Mouse (Mus musculus) cerebellum, postnatal 4 days (tissue): Measurements from ENCODE around the gene Actr1a.

Experiments
- DNase-seq, 2 experiments: peaks; one replicate each; pipeline ENCODE4 v3.0.0; 2022; ENCODE audit warnings: low spot score in 2 of 2, mixed read lengths in 1 of 2

Actr1a gene

GRCm38 (mm10) chr19:46350168-46350932, 45.2 kb downstream of the Actr1a start, which contains the start of gene 2310034G01Rik:
Gene 2310034G01Rik, minus strand, starts transcription at chr19:46350302.
- no peak for DNase-seq

GRCm38 (mm10) chr19:46349550-46349949, 46.0 kb downstream of the Actr1a start:
- DNase-seq, result no peak

GRCm38 (mm10) chr19:46348761-46349458, 46.6 kb downstream of the Actr1a start:
- peak; percentile 66 to 83 for DNase-seq

- DNase-seq, result no peak
These were observed 47.4 kb downstream of the Actr1a start for GRCm38 (mm10) chr19:46347936-46348668.

DNA sequence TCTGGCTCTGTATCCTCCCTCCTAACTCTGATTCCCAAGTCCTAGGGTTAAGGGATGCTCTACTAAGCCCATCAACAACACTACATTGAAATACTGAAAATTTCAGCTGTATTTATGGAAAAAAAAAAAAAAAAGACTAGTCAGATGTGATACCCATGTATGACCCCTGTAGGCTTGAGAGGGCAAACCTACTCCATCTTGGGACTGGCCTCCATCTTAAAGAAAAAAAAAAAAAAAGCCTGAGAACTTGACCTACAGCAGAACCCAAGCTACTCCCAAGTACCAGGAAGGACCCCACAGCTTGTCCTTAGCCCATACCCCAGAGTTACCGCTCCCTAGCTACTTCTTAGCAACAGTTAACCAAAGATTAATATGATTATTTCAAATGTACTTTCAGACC, 48.4 kb downstream of the Actr1a start:
- no peak for DNase-seq

DNA sequence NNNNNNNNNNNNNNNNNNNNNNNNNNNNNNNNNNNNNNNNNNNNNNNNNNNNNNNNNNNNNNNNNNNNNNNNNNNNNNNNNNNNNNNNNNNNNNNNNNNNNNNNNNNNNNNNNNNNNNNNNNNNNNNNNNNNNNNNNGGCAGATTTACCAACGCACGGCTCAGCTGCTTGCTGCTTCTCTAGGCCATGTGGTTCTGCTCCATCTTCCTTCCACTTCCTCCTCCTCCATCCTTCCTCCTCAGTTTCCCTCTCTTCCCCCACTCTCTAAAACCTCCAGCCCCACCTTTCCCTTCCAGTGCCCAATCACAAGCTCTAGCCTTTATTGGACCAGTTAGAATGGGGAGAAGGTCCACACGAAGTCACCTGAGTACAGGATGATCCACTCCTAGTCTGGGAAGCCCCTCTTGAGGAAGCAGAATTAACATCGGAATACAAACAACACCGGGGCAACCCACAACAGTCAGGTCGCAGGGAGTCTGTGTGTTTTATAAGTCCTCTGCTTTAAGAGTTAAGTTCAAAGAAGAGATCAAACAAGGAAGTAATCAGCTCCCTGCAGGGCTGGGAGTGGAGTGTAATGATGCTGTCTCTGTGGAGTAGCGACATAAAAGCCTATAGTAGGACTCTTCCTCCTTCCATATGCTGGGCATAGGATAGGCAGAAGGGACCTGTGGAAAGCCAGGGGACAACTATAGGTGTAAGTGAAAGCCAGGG, 50.7 kb downstream of the Actr1a start:
- DNase-seq, result no peak

DNA sequence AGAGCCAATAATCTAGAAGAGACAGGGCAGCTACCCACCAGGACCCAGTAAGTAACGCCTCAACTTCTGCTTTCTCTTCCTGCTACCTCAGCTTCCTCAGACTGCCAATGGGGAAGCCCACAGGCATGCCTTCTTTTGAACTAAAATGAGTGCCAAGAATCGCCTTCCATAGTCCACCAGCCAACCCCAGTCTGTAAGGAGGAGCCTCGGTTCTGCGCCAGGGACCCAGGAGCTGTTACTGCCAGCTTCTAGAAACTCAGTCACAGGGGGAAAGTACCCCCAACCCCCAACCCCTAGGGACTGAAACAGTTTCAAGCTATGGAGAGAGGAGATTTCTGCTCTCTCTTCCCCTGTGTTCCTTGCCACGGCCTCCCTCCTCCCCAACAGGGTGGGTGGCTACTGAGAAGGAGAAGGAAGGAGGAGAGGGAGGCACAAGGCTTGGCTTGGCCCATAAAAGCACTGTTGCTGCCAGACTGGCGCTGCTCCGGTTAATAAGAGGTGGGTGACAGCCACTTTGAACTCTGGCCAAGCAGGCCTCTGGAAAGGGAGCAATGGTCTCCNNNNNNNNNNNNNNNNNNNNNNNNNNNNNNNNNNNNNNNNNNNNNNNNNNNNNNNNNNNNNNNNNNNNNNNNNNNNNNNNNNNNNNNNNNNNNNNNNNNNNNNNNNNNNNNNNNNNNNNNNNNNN, 56.1 kb downstream of the Actr1a start:
- DNase-seq, result peak in 1 of 2 experiments; percentile 59

GRCm38 (mm10) chr19:46338942-46339286, 56.6 kb downstream of the Actr1a start:
- no peak for DNase-seq

GRCm38 (mm10) chr19:46338331-46338936, 57.1 kb downstream of the Actr1a start, which contains the start of gene Cuedc2:
Gene Cuedc2, minus strand, starts transcription at chr19:46338702.
- peak; percentile 94 to 99 for DNase-seq

GRCm38 (mm10) chr19:46337719-46338330, 57.7 kb downstream of the Actr1a start:
- no peak for DNase-seq

- no peak for DNase-seq
These were observed 61.6 kb downstream of the Actr1a start for GRCm38 (mm10) chr19:46333906-46334305.

DNA sequence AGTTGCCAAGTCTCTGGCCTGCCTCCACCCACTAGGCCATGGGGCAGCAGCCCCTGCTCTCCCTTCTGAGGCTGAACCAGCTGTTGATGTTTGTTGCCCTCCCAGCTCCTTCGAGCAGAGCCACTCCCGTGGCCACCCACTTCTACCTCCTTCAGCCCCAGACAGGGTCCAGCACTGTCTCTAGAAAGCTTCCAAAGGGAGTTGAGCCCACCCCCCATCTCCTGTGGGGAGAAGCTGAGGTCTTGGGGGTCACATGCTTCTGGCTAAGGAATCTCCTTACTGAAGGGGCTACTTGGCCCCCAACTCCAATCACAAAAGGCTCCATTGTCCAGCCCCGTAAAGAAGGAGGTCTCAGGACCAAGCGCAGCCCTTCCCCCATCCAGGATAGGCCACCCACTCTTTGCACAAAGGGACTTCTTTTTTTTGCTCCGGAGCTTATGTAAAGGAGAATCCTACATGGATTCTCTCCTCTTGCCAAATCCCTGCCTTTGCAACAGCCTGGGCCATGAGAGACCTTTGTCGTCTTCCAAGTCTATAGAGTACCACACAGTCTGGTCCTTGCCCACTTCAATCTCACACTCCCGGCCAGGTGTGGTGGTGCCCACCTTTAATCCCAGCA, 62.7 kb downstream of the Actr1a start:
- DNase-seq, result no peak

- DNase-seq, result no peak
These were observed 63.6 kb downstream of the Actr1a start for GRCm38 (mm10) chr19:46331936-46332335.

- DNase-seq, result no peak
These were observed 64.2 kb downstream of the Actr1a start for GRCm38 (mm10) chr19:46331326-46331725.

DNA sequence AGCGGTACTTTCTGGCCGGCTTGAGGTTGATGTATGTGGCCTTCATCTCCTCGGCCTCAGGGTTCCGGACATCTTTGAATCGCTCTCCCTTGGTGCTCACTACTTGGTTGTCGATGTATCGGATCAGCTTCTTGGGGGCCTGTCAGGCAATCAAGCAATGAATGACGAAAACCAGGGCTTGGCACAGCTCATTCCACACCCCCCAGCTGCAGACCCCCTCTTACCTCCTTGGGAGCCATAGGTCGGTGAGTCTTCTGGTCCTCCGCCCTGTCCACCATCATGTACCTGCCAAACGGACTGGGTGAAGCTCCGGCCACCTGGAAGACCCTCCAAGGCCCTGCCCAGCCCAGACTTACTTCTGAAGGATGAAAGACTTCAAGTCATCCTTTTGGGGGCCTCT, 64.9 kb downstream of the Actr1a start:
- DNase-seq, result no peak

- DNase-seq, result peak; percentile 67 to 81
These were observed 65.6 kb downstream of the Actr1a start for GRCm38 (mm10) chr19:46329951-46330350.

DNA sequence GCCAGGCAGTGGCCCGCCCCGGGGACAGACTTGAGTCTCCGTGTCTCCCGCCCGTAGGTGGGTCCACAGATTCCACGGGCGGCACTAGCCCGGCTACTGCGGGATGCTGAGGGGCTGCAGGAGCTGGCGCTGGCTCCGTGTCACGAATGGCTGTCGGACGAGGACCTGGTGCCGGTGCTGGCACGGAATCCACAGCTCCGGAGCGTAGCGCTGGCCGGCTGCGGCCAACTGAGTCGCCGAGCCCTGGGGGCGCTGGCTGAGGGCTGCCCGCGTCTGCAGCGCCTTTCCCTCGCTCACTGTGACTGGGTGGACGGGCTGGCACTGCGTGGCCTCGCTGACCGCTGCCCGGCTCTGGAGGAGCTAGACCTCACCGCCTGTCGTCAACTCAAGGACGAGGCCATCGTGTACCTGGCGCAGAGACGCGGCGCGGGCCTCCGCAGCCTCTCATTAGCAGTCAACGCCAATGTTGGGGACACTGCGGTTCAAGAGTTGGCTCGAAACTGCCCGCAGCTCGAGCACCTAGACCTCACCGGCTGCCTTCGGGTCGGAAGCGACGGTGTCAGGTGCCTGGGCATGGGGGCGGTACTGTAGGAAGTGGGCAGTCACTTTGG, 66.4 kb downstream of the Actr1a start:
- no peak for DNase-seq

- peak; percentile 83 to 93 for DNase-seq
These were observed 67.2 kb downstream of the Actr1a start, which contains the start of gene Fbxl15 for GRCm38 (mm10) chr19:46328081-46329030. Gene Fbxl15, plus strand, starts transcription at chr19:46328184.
